In genomic region chr11:65124913-65125418, GRCm38 (mm10) we compare ENCODE assay signal across 9 mouse cellular contexts. TPM values are rescaled to one million over a fixed set of nuclear protein-coding genes. Genes with fewer than 3 reads are reported as not detected.
DNase-seq lines count a peak whose midpoint lies in the region; ATAC-seq and TF ChIP-seq lines count a peak whose summit lies in the region.
"Had no signal": no experiment of that assay in that cellular context is flagged by ENCODE, and none has a peak within 500 bp of the region (broad histone marks: within the 10 kb centered on the region; RNA-seq: fewer than 3 reads in every experiment).

No protein-coding gene starts in this region.

- DNase-seq in Muller cell, postnatal 12 days (ENCODE audit: inconsistent ontology term): peak; percentile 93
- DNase-seq in cerebellum, adult 18-20 months: peak; percentile 56 to 61
- peak; percentile 16 for DNase-seq in forelimb bud, embryonic 11.5 days (ENCODE audit: low read depth, low spot score)
- peak; percentile 48 for DNase-seq in heart, postnatal 4 days
- peak; percentile 41 to 52 for DNase-seq in layer of hippocampus, postnatal 10 days (ENCODE audit: low spot score in 2 of 2)
- no peak for DNase-seq in thymus, postnatal 4 days

- no peak for ATAC-seq in monocyte, adult 5-6 weeks (replicated peaks; ENCODE audit: insufficient number of reproducible peaks, low FRiP score, low TSS enrichment, poor library complexity, severe bottlenecking)

- H3K4me1 ChIP-seq in olfactory bulb, adult 2 months (ENCODE audit: control insufficient read depth, insufficient read depth, low read length): peaks cover 7% of the 10 kb centered on the region

- TF ChIP-seq POLR2A in olfactory bulb, adult 2 months (IDR thresholded peaks at IDR 0.05; ENCODE audit: insufficient read depth, low read depth, low read length): no peak

- no peak for TF ChIP-seq CTCF in olfactory bulb, adult 2 months (IDR thresholded peaks at IDR 0.05; ENCODE audit: insufficient read depth, low read depth, low read length)

- no peak overlapping the region for H3K4me3 ChIP-seq in olfactory bulb, adult 2 months (ENCODE audit: insufficient read depth, low read depth, low read length)

- H3K27ac ChIP-seq in olfactory bulb, adult 2 months (ENCODE audit: insufficient read depth, low read depth, low read length): 0 out of 2 replicates have a peak overlapping the region, but pooled peaks have one; percentile 12

- 33% methylated on average over 8 of the region's 8 CpGs for WGBS in olfactory bulb, adult 2 months

RNA-seq across cellular contexts. Expression of gene 1700086D15Rik, which starts 34.7 kb away (rescaled TPM):
- total RNA-seq in heart, postnatal 4 days (2021): under 1 TPM; 0.74 to 0.81 TPM
- 1 to 10 TPM; 2.9 to 4.8 TPM for total RNA-seq in layer of hippocampus, postnatal 10 days (2021)
- polyA plus RNA-seq in olfactory bulb, adult 2 months (2012; ENCODE audit: insufficient read depth, insufficient read length, low replicate concordance, missing spikeins): not detected in 2 replicates
- total RNA-seq in monocyte, adult 5-6 weeks (2017): not detected in 3 replicates
- polyA plus RNA-seq: large intestine, adult 2 months had no signal

RNA-seq across cellular contexts. Expression of gene Arhgap44, which starts 37.8 kb away (rescaled TPM):
- 10 to 100 TPM; 19.9 to 23.7 TPM for total RNA-seq in heart, postnatal 4 days (2021)
- total RNA-seq in layer of hippocampus, postnatal 10 days (2021): 100 to 1,000 TPM in 1 of 2 experiments, 10 to 100 TPM in 1; 98.4 to 100 TPM
- polyA plus RNA-seq in olfactory bulb, adult 2 months (2012; ENCODE audit: insufficient read depth, insufficient read length, low replicate concordance, missing spikeins): not detected in 2 replicates
- not detected in 3 replicates for total RNA-seq in monocyte, adult 5-6 weeks (2017)

Comparison
In these comparisons a context has a peak if more than half of its experiments do, and no peak if none do; other contexts are left out.
1. RNA of gene Arhgap44, which starts 37.8 kb away (total RNA-seq): 98.4 to 100 TPM in layer of hippocampus, postnatal 10 days and 19.9 to 23.7 TPM in heart, postnatal 4 days; not detected in monocyte, adult 5-6 weeks; every median in the first group is over 10 times any median in the second.